Mouse (Mus musculus) adrenal gland, postnatal 36 days (tissue): ENCODE results near the gene Gm1113. TPM values are rescaled to one million over a fixed set of nuclear protein-coding genes. Genes with fewer than 3 reads are reported as not detected.

Source experiments
- DNase-seq, 2 experiments: peaks; one replicate each; pipeline ENCODE4 v3.0.0; 2021; ENCODE audit warnings: mixed read lengths in 1 of 2
- long read RNA-seq, 2 experiments: library from polyadenylated mRNA; stranded (forward); transcript quantifications; one replicate each; pipeline ENCODE4 v2.0.0; 2021; ENCODE audit warnings: borderline sequencing depth in 2 of 2
- total RNA-seq, 2 experiments: library from RNA; stranded (reverse); gene quantifications; 2 replicates each; pipeline ENCODE4 v1.2.3; 2021

The Gm1113 gene
- not detected for total RNA-seq
- long read RNA-seq, experiment 1: 0 reads
- long read RNA-seq, experiment 2: 0 reads

- no peak for DNase-seq
These were observed at the start of gene Gm1113 for GRCm38 (mm10) chr9:35518169-35518568. Gene Gm1113 (minus strand): TSS chr9:35518269.

GRCm38 (mm10) chr9:35564536-35565240 is 46.6 kb upstream of the Gm1113 start:
- DNase-seq: no peak

GRCm38 (mm10) chr9:35561583-35561982 is 43.5 kb upstream of the Gm1113 start:
- DNase-seq: no peak

- no peak for DNase-seq
These were observed 43.0 kb upstream of the Gm1113 start for GRCm38 (mm10) chr9:35561076-35561475.

- DNase-seq: peak; percentile 82 to 83
These were observed 41.2 kb upstream of the Gm1113 start for GRCm38 (mm10) chr9:35559009-35559890.

- DNase-seq: peak; percentile 19 to 26
These were observed 40.4 kb upstream of the Gm1113 start, which contains the start of the genes Ddx25 and Pus3 for GRCm38 (mm10) chr9:35558257-35559008. Gene Ddx25 (minus strand): TSS chr9:35558528. Gene Pus3 (plus strand): TSS chr9:35558595.

GRCm38 (mm10) chr9:35556494-35557102 is 38.5 kb upstream of the Gm1113 start:
- no peak for DNase-seq

GRCm38 (mm10) chr9:35548455-35548854 is 30.4 kb upstream of the Gm1113 start:
- no peak for DNase-seq

GRCm38 (mm10) chr9:35546745-35547144 is 28.7 kb upstream of the Gm1113 start:
- DNase-seq: no peak

GRCm38 (mm10) chr9:35545704-35546103 is 27.6 kb upstream of the Gm1113 start:
- no peak for DNase-seq

- no peak for DNase-seq
These were observed 26.6 kb upstream of the Gm1113 start for GRCm38 (mm10) chr9:35544666-35545065.

- DNase-seq: no peak
These were observed 25.2 kb upstream of the Gm1113 start for GRCm38 (mm10) chr9:35543099-35543860.

GRCm38 (mm10) chr9:35541941-35542340 is 23.9 kb upstream of the Gm1113 start:
- DNase-seq: no peak

- DNase-seq: peak; percentile 76 to 82
These were observed 23.4 kb upstream of the Gm1113 start for GRCm38 (mm10) chr9:35541488-35541887.

- DNase-seq: no peak
These were observed 23.0 kb upstream of the Gm1113 start for GRCm38 (mm10) chr9:35541024-35541423.

GRCm38 (mm10) chr9:35539001-35539750 is 21.1 kb upstream of the Gm1113 start:
- DNase-seq: no peak

- no peak for DNase-seq
These were observed 17.8 kb upstream of the Gm1113 start for GRCm38 (mm10) chr9:35535876-35536275.

- peak; percentile 5 to 46 for DNase-seq
These were observed 17.0 kb upstream of the Gm1113 start for GRCm38 (mm10) chr9:35535110-35535509.

GRCm38 (mm10) chr9:35533266-35533665 is 15.2 kb upstream of the Gm1113 start:
- DNase-seq: no peak

- DNase-seq: no peak
These were observed 11.7 kb upstream of the Gm1113 start for GRCm38 (mm10) chr9:35529796-35530195.
